Mouse (Mus musculus) layer of hippocampus, adult 8-10 months (tissue): ENCODE results near the gene Gys1. TPM values are rescaled to one million over a fixed set of nuclear protein-coding genes. Genes with fewer than 3 reads are reported as not detected.
"Not testable (repeated sequence)": the region's sequence is repeated elsewhere in the genome, so short reads cannot be mapped to it uniquely, and the experiment has no call there.

Experiments used
- DNase-seq, 2 experiments: peaks; one replicate each; pipeline ENCODE4 v3.0.0; 2022; ENCODE audit warnings: low spot score in 2 of 2
- total RNA-seq, 4 experiments: library from RNA; stranded (reverse); gene quantifications; 2 replicates each; pipeline ENCODE4 v1.2.4; 2022

Gene Gys1
- total RNA-seq, 4 experiments from 2014 or later: 16.0 to 23.3 (median 20.2) TPM

DNA sequence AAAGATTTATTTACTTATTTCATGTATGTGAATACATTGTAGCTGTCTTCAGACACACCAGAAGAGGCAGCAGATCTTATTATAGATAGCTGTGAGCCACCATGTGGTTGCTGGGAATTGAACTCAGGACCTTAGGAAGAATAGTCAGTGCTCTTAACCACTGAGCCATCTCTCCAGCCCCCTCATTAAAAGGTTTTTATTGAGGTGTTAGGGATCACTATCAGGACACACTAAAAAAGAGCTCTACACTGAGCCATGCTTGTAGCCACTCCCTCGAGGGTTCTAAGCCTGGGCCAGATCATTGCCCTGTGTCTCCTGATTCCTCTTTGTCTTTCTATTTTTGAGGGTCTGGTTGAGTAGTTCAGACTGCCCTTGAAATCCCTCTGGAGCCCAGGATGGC, 41.8 kb downstream of the Gys1 start:
- no peak for DNase-seq

DNA sequence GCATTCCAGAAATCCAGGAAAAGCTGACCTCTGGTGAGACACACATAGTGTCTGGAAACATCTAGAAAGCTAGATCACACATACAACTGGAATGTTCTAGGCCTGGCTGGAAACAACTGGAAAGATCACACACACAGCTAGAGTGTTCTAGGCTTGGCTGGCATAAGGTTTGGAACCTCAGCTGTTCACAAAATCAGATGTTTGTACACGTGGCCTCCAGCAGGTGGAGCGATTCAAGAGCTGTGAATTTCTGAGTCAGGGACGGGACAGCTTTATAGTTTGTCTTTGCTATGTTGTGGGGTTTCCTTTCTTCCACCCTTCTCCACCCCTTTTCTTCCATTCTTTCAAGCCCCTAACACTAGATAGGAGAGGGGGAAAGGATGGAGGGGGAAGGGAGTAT, 42.4 kb downstream of the Gys1 start:
- DNase-seq: peak; percentile 35 to 63

DNA sequence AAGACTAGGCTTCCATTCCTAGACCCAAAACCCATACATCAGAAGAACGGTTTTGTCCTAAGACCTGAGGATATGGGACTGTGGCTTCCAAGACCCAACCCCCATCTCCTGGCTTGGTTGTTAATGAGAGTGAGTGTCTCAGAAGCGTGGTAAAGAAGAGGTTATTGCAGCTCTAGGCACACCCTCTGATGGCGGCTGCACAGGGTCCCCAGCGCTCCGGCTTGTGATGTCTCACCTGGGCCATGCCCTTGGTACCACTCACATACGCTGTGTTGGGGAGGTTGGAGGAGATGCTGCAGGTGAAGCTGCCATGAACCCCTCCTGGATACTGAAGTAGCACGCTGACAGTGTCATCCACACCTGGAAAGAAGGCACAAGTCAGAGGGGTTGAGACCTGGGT, 44.1 kb downstream of the Gys1 start:
- no peak for DNase-seq

DNA sequence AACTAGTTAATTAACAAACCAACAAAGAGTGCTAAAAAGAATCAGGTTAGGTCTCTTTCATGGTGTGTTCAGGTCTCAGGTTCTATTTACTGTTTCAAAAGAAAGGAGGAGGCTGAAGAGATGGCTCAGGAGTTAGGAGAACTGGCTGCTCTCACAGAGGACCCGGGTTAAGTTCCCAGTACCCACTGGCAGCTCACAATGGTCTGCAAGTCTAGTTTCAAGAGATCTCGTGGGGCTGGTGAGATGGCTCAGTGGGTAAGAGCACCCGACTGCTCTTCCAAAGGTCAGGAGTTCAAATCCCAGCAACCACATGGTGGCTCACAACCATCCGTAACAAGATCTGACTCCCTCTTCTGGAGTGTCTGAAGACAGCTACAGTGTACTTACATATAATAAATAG, 45.7 kb downstream of the Gys1 start:
- not testable (repeated sequence) for DNase-seq

DNA sequence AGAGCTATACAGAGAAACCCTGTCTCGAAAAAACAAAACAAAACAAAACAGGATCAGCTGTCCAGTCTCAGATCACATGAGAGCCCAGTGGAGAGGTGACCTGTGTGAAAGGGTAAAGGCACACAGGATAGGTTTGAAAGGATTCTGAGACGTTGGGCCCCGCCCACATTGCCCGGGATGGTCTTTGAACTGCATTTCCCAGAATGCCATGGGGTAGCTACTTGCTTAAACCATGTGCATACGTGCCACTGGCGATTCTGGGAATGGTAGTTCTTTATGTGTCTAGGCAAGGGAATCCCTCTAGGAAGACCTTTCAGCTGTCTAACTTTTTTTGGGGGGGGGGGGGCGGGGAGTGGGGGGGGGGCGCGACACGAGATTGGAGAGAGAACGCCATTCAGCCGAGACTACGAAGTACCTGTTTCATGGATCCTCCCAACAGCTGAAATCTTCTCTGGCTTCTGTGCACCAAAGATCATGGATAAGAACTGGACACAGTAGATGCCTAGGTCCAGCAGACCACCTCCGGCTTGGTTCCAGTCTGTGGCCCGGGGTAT, 46.8 kb downstream of the Gys1 start, which contains the start of gene Tulp2:
Gene Tulp2, plus strand, starts transcription at position 504 of the 554 bp plus-strand sequence.
- peak; percentile 66 to 70 for DNase-seq

DNA sequence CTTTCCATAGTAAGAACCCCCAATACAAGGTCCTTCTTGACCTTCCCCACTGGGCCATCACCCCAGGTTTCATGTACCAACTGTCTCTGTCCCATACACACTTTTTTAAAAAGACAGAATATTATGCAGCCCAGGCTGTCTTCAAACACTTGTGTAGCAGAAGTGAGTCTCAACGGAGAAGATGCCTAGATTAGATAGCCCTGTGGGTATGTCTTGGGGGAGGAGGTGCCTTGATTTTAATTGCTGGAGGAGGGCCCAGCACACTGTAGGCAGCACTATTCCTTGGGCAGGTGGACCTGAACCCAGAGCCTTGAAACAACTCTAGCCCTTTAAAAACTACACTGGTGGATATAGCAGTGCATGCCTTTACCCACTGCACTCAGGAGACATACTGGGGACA, 47.5 kb downstream of the Gys1 start:
- DNase-seq: no peak

DNA sequence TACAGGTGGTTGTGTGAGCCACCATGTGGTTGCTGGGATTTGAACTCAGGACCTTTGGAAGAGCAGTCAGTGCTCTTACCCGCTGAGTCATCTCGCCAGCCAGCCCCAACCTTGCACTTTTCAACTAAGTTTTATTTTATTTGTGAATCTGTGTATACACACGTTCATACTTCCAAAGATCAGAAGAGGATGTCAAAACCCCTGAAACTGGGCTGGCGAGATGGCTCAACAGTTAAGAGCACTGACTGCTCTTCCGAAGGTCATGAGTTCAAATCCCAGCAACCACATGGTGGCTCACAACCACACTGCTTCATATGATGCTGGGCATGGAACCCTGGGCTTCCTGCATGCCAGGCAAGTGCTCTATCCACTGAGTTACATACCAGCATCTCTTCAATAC, 50.3 kb downstream of the Gys1 start:
- not testable (repeated sequence) for DNase-seq

DNA sequence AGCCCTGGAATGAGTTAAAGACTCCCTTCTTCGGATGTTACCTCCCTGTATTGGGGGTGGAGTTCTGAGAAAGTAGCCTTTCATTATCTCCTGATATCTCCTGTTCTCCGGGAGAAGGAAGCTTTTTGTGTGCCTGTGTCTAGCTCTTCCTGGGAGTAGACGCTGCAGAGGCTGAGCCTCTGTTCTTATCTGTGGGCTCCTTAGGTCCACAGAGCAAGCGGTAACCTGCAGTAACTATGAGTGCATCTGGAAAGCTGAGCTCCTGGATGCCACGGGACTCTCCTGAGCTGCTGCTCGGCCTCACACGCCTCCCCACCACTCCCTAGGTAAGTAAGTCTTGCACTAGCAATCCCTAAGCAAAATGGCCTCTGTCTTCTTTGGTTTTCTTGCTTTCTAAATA, 51.5 kb downstream of the Gys1 start:
- no peak for DNase-seq

DNA sequence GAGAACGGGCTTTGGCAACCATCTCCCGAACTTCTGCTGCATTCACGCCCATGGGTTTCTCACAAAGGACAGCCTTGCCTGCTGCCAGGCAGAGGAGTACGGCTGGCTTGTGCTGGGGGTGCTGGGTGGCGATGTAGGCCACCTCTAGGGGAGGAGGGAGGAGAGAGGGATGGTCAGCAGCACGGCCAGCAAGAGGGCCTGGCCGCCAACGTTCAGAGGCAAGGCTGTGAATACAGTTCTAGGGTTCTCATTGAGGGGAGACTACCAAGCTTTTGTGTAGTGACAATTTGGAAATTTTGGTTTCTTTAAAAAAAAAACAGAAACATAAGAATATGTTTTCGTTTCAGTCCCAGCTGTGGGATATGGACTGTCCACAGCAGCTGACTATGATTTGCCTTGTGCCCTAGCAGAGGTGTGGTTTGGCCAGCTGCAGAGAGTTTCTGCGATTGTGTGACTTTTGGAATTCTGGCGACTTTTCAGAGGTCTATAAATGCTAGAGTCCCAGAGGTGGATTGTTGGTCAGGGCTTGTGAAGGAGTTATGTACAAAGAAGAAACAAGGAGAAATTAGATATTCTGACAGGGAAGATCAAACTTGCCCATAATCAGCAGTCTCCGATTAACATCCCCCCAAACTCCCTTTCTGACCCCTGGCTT, 52.2 kb downstream of the Gys1 start, which contains the start of gene Gm45808:
Gene Gm45808, minus strand, starts transcription at position 51 of the 655 bp plus-strand sequence.
- no peak for DNase-seq

DNA sequence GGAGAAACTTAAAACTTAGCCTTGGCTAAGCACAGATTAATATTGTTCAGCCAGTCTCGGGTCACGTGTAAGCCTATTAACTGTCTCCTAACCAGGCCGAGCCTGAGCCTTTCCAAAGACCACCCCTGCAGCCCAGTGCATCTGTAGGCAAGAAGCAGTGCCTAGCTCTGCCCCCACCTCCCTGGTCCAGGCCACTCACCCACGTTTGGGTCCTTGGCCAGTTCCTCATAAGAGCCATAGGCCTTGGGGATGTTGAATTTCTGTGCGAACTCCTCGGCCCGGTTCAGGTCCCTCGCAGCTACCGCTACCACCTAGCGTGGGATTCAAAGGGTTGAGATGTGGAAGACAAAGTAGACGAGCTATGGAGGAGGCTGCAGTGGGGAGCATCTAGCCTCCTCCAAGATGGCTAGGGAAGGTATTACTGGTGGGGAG, 53.2 kb downstream of the Gys1 start:
- no peak for DNase-seq

DNA sequence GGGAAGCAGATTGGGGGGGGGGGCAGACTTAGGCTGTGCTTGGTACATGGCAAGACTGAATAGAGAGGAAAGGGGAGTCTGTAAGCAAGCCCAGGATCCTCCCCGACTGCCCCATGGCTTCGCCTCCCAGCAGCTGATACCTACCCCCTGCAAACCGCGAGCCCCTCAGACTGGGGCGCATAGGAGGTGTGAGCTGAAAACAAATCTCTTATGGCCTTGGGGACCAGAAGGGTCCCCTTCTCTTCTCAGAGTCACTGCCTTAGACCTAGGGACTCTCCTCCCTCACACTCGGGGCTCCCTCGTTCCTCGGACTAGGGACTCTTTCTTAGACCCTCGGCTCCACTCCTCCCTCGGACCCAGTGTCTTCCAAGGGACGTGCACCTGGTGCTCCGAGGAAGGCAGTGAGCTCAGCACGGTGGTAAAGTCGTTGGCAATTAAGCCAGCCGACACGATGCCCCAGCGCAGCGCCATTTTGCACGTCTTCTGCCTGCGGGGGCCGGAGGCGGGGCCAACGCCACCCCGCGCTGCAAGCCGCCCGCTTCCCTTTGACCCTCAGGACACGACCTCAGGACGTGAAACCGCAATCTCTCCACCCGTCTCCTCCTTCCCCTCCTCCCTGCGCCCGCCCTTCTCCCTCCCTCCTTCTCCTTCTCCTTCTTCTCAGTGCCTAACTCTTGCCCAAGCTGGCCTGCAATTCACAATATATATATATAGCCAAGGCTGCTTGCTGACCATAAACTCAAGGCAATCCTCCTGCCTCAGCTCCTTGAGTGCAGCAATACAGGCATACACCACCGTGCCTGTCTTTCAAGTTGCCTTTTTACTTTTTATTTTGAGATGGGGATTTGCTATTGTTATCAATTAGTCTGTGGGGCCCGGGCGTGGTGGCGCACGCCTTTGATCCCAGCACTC, 53.9 kb downstream of the Gys1 start, which contains the start of gene Dhdh:
Gene Dhdh, minus strand, starts transcription at position 513 of the 912 bp plus-strand sequence.
- peak in 1 of 2 experiments; percentile 35 for DNase-seq

DNA sequence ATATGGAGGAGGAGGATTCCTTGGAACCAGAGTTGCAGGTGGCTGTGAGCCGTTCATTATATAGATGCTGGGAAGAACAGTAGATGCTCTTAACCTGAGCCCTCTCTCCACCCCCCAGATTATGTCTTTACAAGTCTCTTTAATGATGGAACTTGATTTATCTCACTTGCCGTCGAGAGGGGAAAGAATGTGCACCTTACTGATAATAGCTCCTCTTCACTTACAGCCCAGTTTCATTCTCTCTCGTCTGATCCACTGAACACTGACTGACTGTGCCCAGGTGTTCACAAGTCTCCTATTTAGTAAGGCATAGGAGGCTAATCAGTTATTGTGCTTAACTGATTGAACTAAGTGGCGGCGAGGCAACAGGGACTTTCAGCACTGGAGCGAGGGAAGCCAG, 54.9 kb downstream of the Gys1 start:
- no peak for DNase-seq

DNA sequence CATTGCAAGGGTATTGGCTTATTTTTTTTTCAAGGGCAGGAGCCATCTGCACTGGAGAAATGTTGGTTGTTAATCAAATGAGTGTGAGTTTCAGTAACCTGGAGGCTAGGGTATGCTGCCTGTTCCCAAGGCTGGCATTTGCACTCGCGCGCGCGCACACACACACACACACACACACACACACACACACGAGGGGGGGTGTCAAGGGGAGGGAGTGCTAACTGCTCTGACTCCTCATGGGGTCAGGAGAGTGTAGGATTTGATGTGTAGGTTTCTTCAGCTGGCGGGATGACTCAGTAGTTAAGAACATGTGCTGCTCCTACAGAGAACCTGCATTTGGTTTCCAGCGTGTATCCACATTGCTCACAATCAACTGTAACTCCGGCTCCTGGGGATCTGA, 56.2 kb downstream of the Gys1 start:
- no peak for DNase-seq

DNA sequence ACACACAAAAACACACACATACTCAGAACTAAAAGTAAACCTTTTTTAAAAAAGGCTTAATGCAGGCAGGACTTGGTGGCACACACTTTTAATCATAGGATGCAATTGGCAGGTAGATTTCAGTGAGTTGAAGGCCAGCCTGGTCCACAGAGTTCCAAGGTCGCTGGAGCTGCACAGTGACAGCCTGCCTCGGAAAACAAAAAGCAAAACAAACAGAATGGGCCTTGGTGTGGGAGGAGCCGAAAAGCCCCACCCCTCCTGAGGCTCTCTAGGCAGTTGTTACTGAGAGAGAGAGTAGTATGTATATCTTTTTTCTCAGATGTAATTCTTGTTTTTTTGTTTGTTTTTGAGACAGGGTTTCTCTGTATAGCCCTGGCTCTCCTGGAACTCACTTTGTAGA, 56.6 kb downstream of the Gys1 start:
- DNase-seq: no peak

DNA sequence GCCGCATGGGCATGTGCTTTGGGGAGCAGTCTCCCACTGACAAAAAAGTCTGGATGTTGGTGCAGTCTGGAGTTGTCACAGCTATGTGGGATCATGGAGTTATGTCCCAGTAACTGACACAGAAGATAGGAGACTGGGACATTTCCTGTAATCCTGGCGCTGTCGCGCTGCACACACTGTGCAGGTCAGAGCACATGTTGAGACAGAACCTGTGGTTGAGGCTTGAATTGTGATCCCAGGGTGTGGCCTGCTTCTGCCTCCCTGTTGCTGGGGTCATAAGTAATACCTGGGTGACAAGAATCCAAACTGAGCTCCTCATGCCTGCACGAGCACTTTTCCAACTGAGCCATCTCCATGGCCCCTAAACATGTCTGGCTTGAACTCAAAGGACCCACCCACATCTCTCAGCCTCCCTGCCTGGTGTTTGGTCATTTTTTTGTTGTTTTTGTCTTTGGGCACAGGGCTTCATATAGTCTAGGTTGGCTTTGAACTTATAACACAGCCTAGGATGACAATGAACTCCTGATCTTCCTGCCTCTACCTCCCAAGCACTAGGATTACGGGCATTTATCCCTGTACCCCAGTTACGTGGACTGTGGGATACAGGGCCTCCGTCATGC, 57.7 kb downstream of the Gys1 start:
- no peak for DNase-seq

DNA sequence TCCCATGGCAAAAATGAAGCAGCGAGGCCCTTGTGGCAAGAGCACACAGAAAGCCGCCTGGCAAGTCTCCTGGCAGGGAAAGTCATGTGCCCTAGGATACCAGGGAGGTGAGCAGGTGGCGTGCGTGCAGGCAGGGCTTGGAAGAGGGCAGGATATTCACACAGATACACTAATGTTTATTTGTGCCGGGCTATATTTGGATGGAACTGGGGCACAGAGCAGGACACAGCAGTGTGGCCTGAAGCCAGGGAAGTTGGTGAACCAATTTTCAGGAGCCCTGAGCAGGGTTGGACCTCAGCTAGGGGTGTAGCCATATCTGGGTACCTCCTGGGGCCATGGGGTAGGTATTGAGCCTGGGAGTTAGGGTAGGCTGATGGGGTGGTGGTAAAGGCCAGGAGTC, 58.3 kb downstream of the Gys1 start:
- no peak for DNase-seq

DNA sequence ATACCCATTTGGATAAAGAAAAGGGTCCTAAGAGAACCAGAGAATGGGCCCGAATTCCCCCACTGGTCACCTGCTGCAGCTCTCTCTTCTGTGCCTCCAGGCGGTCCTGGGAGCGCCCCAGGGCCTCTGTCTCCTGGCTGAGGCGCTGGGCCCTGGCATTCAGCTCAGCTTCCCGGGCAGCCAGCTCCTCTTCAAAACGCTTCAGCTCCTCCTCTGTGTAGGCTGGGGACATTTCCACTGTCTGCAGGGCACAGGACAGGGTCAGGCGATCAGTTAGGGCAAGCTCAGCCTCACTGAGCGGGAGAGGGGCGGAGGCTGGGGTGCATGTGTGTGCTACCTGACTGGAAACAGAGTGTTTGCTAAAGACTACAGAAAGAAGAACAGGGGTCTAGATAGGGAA, 59.9 kb downstream of the Gys1 start:
- DNase-seq: no peak

DNA sequence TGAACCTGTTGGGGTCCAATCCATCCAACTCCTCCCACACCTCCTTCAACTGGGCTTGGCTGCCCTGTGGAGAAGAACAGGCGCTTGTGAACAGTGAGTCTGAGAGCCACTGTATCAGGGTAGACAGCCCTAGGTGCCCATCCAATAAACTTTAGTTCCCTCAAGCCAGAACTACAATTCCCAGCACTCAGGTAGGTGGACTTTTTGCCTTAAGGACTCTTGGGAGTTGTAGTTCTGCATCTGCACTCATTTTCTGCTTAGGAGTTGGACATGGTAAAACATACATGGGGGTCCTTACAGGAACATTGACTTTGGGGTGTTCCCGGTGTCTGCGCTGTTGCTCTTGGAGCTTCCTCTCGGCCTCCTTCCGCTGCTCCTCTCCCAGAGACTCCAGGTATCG, 63.8 kb downstream of the Gys1 start:
- DNase-seq: no peak
